Mouse (Mus musculus) embryo, embryonic 11.5 days (tissue): ENCODE results near the gene 4933428G20Rik.

Source experiments
- DNase-seq: peaks from one replicate; pipeline ENCODE4 v3.0.0-alpha.2; 2012; ENCODE audit warnings: low read depth, low spot score

Gene 4933428G20Rik

GRCm38 (mm10) chr11:97532950-97533582 lies 32.9 kb upstream of the 4933428G20Rik start:
- DNase-seq, result no peak

DNA sequence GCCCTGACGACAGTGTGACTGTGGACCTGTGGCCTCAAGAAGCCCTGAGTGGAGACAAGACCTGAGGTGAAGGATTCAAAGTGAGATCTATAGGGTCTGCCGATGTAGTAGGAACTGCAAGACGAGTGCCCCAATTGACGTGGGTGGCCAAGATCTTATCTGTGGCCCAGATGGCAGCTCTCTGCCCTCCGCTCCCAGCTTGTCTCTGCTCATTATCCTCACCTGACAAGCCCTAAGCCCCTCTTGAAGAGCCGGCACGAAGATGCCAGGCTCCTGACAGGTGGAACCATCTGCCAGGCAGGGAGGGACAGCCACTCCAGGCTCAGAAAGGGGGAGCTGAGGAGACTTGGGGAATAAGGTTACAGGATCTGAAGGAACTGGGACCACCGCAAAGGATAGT lies 32.2 kb upstream of the 4933428G20Rik start:
- no peak for DNase-seq

DNA sequence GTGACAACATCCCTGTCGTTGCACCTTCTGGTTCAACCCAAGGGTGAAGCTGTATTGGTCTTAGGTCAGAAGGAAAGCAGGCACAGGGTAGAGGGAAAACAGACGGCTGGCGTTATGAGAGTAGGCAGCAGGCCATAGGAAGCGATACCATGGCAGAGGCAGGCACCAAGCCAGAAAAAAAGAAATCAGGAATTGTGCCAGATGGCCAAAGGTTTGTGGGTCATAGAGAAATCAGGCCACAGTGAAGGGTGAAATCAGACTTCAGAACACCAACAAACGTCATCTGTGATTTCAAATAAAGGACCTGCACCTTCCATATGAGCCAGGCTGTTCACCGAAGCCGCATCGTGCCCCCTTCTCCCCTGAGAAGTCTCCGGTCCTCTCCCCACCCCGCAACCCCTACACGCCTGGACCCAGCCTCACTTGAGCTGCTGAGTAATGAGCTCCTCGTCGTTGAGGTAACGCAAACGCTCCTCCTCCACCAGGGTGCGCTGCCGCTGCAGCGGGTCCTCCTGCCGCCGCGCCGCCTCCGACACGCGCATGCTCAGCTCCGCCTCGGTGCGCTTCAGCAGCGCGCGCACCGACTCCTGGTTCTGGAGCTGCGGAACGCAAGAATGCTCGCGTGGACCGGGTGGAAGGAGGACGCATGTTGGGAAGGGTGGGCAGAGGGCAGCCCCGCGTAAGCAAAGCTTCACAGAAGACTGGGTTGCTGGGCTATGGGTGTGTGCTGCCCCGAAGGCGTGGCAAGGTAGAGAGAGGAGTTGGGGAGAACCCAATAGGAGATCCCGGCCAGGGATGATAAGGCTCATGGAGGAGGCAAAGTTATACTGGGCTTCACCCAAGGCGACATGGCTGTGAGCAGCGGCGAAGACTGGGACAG lies 31.5 kb upstream of the 4933428G20Rik start:
- peak; percentile 82 for DNase-seq

DNA sequence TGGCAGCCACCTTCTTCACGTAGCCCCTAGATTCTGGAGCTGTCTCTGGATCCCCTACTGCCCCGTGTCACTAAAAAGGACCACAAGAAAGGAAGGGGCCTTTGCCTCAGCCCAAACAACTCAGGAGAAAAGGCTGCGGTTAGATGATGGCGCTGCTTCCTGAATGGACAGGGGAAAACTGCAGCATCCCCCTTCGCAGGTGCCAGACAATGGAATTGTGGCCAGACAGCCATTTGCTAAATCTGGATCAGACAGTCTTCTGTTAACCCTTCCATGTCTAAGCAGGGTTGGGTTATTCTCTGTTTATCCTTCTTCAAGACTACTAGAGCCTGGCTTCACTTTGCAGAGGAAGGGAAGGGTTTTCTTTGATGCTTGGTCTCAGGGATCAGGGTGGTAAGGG lies 30.8 kb upstream of the 4933428G20Rik start:
- DNase-seq, result no peak

- DNase-seq, result no peak
These were observed 29.9 kb upstream of the 4933428G20Rik start for GRCm38 (mm10) chr11:97530069-97530468.

- DNase-seq, result no peak
These were observed 28.2 kb upstream of the 4933428G20Rik start for GRCm38 (mm10) chr11:97528282-97528808.

- no peak for DNase-seq
These were observed 25.2 kb upstream of the 4933428G20Rik start for GRCm38 (mm10) chr11:97525313-97525712.

GRCm38 (mm10) chr11:97524306-97524705 lies 24.2 kb upstream of the 4933428G20Rik start:
- DNase-seq, result no peak

DNA sequence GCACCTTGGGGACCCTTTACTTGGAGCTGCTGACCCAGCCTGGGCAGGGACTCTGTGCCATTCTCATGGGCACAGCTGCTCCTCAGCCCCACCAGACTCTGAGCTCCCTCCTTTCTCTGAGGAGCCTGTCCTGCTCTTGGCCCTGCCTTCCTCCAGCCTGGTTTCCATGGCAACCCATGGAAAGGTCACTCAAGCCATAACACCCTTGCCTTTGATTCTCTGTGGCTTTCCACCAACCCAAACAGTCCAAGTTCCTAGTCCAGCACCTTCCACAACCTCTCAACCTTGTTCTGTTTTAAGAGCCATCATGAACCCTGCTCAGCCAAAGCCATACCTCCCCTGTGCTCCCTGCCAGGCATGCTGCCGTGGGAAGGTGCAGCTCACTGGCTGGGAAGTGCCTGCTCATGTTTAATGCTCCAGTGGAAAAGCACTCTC lies 23.7 kb upstream of the 4933428G20Rik start:
- no peak for DNase-seq

DNA sequence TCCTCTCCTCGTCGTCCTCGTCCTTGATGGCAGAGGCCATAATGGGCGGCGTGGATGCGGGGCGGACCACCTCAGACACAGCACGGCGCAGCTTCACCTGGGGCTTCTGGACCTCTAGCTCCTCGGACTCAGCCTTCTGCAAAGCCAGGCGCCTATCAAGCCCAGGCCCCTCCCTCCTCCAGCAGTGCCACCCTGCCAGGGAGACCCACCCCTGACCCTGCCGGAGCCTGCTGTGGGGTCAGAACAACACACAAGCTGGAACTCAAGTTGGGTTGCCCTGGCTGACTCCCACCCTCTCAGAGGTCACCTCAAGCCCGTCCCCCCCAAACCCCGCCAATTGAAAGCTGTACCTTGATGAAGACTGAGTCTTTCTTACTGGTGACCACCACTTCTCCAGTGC lies 23.0 kb upstream of the 4933428G20Rik start:
- no peak for DNase-seq

GRCm38 (mm10) chr11:97521741-97522474 lies 21.8 kb upstream of the 4933428G20Rik start:
- DNase-seq, result no peak

GRCm38 (mm10) chr11:97520541-97520940 lies 20.4 kb upstream of the 4933428G20Rik start:
- no peak for DNase-seq

GRCm38 (mm10) chr11:97513066-97513465 lies 12.9 kb upstream of the 4933428G20Rik start:
- DNase-seq, result no peak

- no peak for DNase-seq
These were observed 12.4 kb upstream of the 4933428G20Rik start for GRCm38 (mm10) chr11:97512511-97512910.

GRCm38 (mm10) chr11:97511661-97512369 lies 11.7 kb upstream of the 4933428G20Rik start:
- DNase-seq, result no peak

GRCm38 (mm10) chr11:97510966-97511660 lies 11.0 kb upstream of the 4933428G20Rik start:
- no peak for DNase-seq

DNA sequence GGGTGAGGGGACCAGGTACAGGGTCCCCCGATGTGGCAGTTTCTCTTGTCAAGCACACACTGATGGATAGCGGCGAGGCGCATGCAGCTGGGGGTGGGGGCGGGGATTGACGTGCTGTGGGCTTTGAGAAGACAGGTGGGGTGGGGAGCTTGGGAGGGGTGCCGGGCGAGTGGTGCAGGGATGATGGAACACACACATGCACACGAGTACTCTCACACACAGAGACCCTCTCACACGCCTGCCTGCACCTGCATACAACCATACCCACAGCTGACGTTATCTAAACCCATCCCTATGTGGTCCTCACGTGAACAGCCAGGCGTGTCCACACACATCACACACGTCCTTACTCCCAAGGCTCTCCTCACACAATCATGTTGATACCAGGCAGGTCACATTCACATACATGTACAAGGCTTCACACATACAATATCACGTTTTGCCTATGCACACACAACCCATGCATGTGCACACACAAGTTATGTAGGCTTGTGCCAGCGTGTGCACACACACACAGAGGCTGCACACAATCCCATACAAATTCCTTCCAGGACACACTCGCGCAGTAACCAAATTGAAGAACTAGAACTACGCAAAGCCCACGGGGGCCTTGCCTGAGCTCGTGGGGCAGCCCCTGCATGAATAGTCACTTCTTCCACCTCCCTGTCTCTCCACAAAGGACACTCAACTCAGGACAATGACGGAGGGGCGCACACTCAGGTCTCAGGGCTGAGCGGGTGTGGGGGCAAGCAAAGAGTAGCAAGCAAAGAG lies 9.8 kb upstream of the 4933428G20Rik start:
- DNase-seq, result no peak

GRCm38 (mm10) chr11:97509058-97509457 lies 8.9 kb upstream of the 4933428G20Rik start:
- no peak for DNase-seq

DNA sequence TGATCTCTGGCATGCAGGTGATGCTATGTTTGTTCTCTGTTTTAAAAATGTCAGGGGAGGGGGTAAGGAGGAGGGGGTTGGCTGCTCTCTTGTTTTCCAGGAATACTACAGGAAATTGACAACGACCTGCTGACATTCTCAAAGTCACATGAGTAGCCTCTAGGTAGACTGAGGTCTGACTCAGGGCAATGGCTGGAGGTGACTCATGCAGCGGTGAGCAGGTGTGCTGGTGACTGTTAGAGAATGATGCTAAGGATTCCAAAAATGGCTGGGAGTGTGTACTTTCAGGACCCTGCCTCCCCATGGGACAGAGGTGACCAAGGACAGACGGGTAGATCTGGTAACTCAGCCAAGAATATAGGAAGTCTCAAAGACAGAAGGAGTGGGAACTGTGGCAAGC lies 8.1 kb upstream of the 4933428G20Rik start:
- no peak for DNase-seq

- DNase-seq, result no peak
These were observed 6.2 kb upstream of the 4933428G20Rik start for GRCm38 (mm10) chr11:97506331-97506730.
